Mouse (Mus musculus): ENCODE measurements around the gene Myl3. TPM values are rescaled to one million over a fixed set of nuclear protein-coding genes. Genes with fewer than 3 reads are reported as not detected.

Myl3 gene
- total and polyA plus RNA-seq, 3 experiments, result not detected

DNA sequence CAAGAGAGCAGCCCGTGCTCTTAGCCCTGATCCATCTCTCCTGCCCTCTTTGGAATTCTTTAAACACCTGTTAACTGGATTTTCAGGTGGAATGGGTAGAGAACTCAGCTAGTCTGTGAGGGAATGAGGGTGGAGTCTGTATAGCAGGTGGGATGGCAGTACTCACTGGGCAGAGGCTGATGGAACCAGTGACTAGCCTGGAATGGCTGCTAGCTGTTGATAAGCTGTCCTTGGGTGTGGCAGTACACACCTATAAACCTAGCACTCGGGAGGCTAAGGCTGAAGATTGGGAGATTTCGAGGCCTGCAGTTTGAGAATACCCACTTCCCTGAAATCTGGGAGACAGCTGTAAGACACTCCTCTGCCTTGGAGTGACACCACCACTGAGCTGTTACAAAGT lies 42.1 kb upstream of the Myl3 start:
- Histone ChIP-seq H3K4me3 (ENCODE audit: control insufficient read depth in 1 of 2, insufficient read depth in 1 of 2, low read depth in 2 of 2, low read length in 2 of 2) (no peak overlapping the region), H3K27ac (ENCODE audit: control insufficient read depth, low read depth, low read length) (no peak overlapping the region), H3K9ac (ENCODE audit: control insufficient read depth, low read depth, low read length, poor library complexity, severe bottlenecking) (no peak overlapping the region), H3K36me3 (ENCODE audit: control insufficient read depth in 1 of 2, insufficient read depth in 2 of 2, low read length in 2 of 2) (0 out of 4 replicates have a peak, but pooled peaks cover 0 to 2% of the 10 kb centered on the region in 2 experiments), H3K4me1 (ENCODE audit: control insufficient read depth in 1 of 2, insufficient read depth in 2 of 2, low read length in 2 of 2) (peaks cover 2 to 3% of the 10 kb centered on the region in 2 experiments; a peak in 2 of 4 replicates), H3K27me3 (ENCODE audit: control insufficient read depth in 1 of 2, insufficient read depth in 2 of 2, low read length in 2 of 2) (no peaks in the 10 kb centered on the region), H3K9me3 (replicated peaks; ENCODE audit: insufficient read depth, low read length) (no peaks in the 10 kb centered on the region), H3K79me2 (ENCODE audit: control insufficient read depth, insufficient read depth, low read length, poor library complexity) (no peaks in the 10 kb centered on the region)
- DNase-seq (ENCODE audit: low read depth, low spot score), result peak; percentile 27
- TF ChIP-seq TCF12 (IDR thresholded peaks at IDR 0.05; ENCODE audit: low read depth, low read length), result no peak
- TF ChIP-seq RAD21 (IDR thresholded peaks at IDR 0.05; ENCODE audit: low read depth, low read length), result no peak
- peak; percentile 37; the same call in 1 of the 2 replicates for TF ChIP-seq TAL1 (IDR thresholded peaks at IDR 0.05; ENCODE audit: low read length)
- TF ChIP-seq EP300 (IDR thresholded peaks at IDR 0.05; ENCODE audit: low read depth in 1 of 2, low read length in 2 of 2), result peak; percentile 14 to 29; a peak in 1 of 4 replicates

GRCm38 (mm10) chr9:110701114-110702032 lies 40.3 kb upstream of the Myl3 start:
- Histone ChIP-seq H3K36me3 (ENCODE audit: control insufficient read depth in 1 of 2, insufficient read depth in 2 of 2, low read length in 2 of 2) (peaks cover 0 to 3% of the 10 kb centered on the region in 2 experiments; a peak in 1 of 4 replicates), H3K4me1 (ENCODE audit: control insufficient read depth in 1 of 2, insufficient read depth in 2 of 2, low read length in 2 of 2) (peaks cover 2 to 3% of the 10 kb centered on the region in 2 experiments; a peak in 2 of 4 replicates)
- TF ChIP-seq ETS1 (IDR thresholded peaks at IDR 0.05; ENCODE audit: low read depth, low read length), result no peak
- TF ChIP-seq CHD1 (IDR thresholded peaks at IDR 0.05; ENCODE audit: low read depth, low read length), result no peak
- no peak for TF ChIP-seq TAL1 (IDR thresholded peaks at IDR 0.05; ENCODE audit: low read length)
- TF ChIP-seq UBTF (IDR thresholded peaks at IDR 0.05; ENCODE audit: borderline replicate concordance, insufficient read depth, low read depth, low read length), result no peak
- no peak for TF ChIP-seq ZMIZ1 (IDR thresholded peaks at IDR 0.05; ENCODE audit: low read depth, low read length)
- TF ChIP-seq MYC (IDR thresholded peaks at IDR 0.05; ENCODE audit: low read depth, low read length), result no peak
- no peak for TF ChIP-seq NELFE (IDR thresholded peaks at IDR 0.05; ENCODE audit: low read depth, low read length)
- TF ChIP-seq ZC3H11A (IDR thresholded peaks at IDR 0.05; ENCODE audit: low read depth, low read length), result no peak
- no peak for TF ChIP-seq MEF2A (IDR thresholded peaks at IDR 0.05; ENCODE audit: extremely low read depth, insufficient replicate concordance, low read depth, low read length, poor library complexity, severe bottlenecking)
- TF ChIP-seq KAT2A (conservative IDR thresholded peaks at IDR 0.05; ENCODE audit: low read depth, low read length), result no peak

More at GRCm38 (mm10) chr9:110701114-110702032, 40.3 kb upstream of the Myl3 start:
- Histone ChIP-seq H3K9me3 (replicated peaks; ENCODE audit: insufficient read depth, low read length) (no peaks in the 10 kb centered on the region), H3K27ac (ENCODE audit: control insufficient read depth, low read depth, low read length) (no peak overlapping the region), H3K27me3 (ENCODE audit: control insufficient read depth in 1 of 2, insufficient read depth in 2 of 2, low read length in 2 of 2) (no peaks in the 10 kb centered on the region), H3K9ac (ENCODE audit: control insufficient read depth, low read depth, low read length, poor library complexity, severe bottlenecking) (no peak overlapping the region), H3K4me3 (ENCODE audit: control insufficient read depth in 1 of 2, insufficient read depth in 1 of 2, low read depth in 2 of 2, low read length in 2 of 2) (no peak overlapping the region), H3K79me2 (ENCODE audit: control insufficient read depth, insufficient read depth, low read length, poor library complexity) (no peaks in the 10 kb centered on the region)
- DNase-seq (ENCODE audit: low read depth, low spot score), result no peak
